Mouse (Mus musculus): ENCODE measurements around the gene Mfsd9.

DNA sequence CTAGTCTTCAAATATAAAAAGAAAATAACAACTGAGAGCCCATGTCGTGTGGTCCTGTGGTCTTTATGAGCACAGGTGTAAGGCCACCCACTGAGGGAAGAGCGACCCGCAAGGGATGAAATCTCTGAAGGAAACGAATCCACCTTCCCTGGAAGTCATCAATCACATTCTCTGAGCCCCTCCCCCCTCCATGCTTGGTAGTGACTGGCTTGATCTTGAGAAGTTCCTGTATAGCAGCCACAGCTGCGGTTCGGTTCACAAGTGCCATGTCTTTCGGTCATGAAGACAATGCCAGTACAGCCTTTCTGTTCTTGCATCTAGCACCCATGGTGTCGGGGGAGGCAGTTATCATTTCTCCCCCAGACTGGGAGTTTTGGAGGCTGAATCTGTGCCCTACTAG lies 52.8 kb downstream of the Mfsd9 start:
- no peak for TF ChIP-seq CTCF (IDR thresholded peaks at IDR 0.05; ENCODE audit: borderline replicate concordance, extremely low read depth, insufficient read depth, insufficient read length)
- no peak for TF ChIP-seq POLR2A (IDR thresholded peaks at IDR 0.05; ENCODE audit: borderline replicate concordance, extremely low read depth, insufficient read depth, insufficient read length, poor library complexity, severe bottlenecking)

Data from brain, embryonic 14.5 days (tissue).